ENCODE assay signal across 25 mouse cellular contexts in the genomic region with DNA sequence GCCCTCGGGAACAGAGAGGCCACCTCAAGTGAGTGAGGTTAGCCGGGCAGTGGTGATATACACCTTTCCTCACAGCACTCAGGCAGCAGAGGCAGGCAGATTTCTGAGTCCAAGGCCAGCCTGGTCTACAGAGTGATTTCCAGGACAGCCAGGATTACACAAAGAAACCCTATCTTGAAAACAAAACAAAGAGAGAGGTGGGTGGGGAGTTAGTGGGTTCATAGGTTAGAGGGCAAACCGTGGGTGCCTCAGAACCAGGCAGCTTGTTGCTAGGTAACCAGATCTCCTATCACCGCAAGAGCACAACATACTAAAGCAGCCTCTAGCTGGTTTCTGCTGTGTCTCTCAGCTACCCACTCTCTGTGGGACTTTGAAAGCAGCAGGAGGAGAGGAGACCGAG. TPM values are rescaled to one million over a fixed set of nuclear protein-coding genes. Genes with fewer than 3 reads are reported as not detected.
DNase-seq lines count a peak whose midpoint lies in the region; ATAC-seq and TF ChIP-seq lines count a peak whose summit lies in the region.
"Had no signal": no experiment of that assay in that cellular context is flagged by ENCODE, and none has a peak within 500 bp of the region (broad histone marks: within the 10 kb centered on the region; RNA-seq: fewer than 3 reads in every experiment).

TSS of gene Ccdc42 (plus strand) at position 301 of the 400 bp plus-strand sequence.

- no peak within 1 kb of the TSS for H3K4me3 ChIP-seq in forebrain, embryonic 10.5 days
- H3K4me3 ChIP-seq in forebrain, embryonic 11.5 days (ENCODE audit: low read depth, low read length) = no peak within 1 kb of the TSS
- H3K4me3 ChIP-seq in hindbrain, embryonic 10.5 days = no peak within 1 kb of the TSS
- H3K4me3 ChIP-seq in hindbrain, embryonic 12.5 days = no peak within 1 kb of the TSS
- H3K4me3 ChIP-seq in testis, adult 2 months (ENCODE audit: control insufficient read depth, low read depth, low read length) = peak within 1 kb of the TSS; percentile 92
- H3K4me3 ChIP-seq: embryonic facial prominence, embryonic 12.5 days; embryonic facial prominence, embryonic 15.5 days; erythroblast, embryonic 14.5 days; forebrain, embryonic 12.5 days had no signal

- 70% methylated on average over 5 of the region's 5 CpGs for WGBS in forebrain, embryonic 10.5 days
- 73% methylated on average over 5 of the region's 5 CpGs for WGBS in forebrain, embryonic 11.5 days
- WGBS in hindbrain, embryonic 10.5 days = 60% methylated on average over 5 of the region's 5 CpGs
- 53% methylated on average over 5 of the region's 5 CpGs for WGBS in hindbrain, embryonic 12.5 days

- ATAC-seq in forebrain, embryonic 11.5 days (replicated peaks; ENCODE audit: low FRiP score) = no peak
- ATAC-seq in hindbrain, embryonic 12.5 days (ENCODE audit: low FRiP score) = no peak
- ATAC-seq: forebrain, embryonic 14.5 days; forebrain, embryonic 16.5 days had no signal

- H3K27ac ChIP-seq in forebrain, embryonic 10.5 days = peak within 1 kb of the TSS; percentile 26; the same call in 1 of the 2 replicates
- no peak within 1 kb of the TSS for H3K27ac ChIP-seq in forebrain, embryonic 11.5 days (ENCODE audit: low read depth, low read length)
- H3K27ac ChIP-seq in hindbrain, embryonic 10.5 days = 0 out of 2 replicates have a peak within 1 kb of the TSS, but pooled peaks have one; percentile 18
- H3K27ac ChIP-seq in hindbrain, embryonic 12.5 days = no peak within 1 kb of the TSS
- peak within 1 kb of the TSS; percentile 73 for H3K27ac ChIP-seq in testis, adult 2 months (ENCODE audit: control insufficient read depth, insufficient read depth, low read depth, low read length)
- H3K27ac ChIP-seq: embryonic facial prominence, embryonic 12.5 days; embryonic facial prominence, embryonic 15.5 days; forebrain, embryonic 12.5 days had no signal

- DNase-seq in forebrain, embryonic 10.5 days (ENCODE audit: extremely low spot score, low spot score) = no peak
- DNase-seq in forebrain, embryonic 11.5 days (ENCODE audit: low spot score) = no peak
- no peak for DNase-seq in hindbrain, embryonic 10.5 days (ENCODE audit: low spot score)
- no peak for DNase-seq in testis, postnatal 10 days (ENCODE audit: low spot score)
- peak; percentile 54 for DNase-seq in yolk sac, embryonic 10.5 days (ENCODE audit: low spot score)
- no peak for DNase-seq in right cerebral cortex, postnatal 14 days
- DNase-seq: adrenal gland, adult 2 months; adrenal gland, postnatal 10 days; adrenal gland, postnatal 25 days; cerebellum, adult 11 months; cerebellum, adult 18-20 months; cerebellum, adult 8-10 months; cerebellum, adult 9-11 months; cerebellum, postnatal 14 days; cerebellum, postnatal 36 days; embryo, embryonic 11 days had no signal

- TF ChIP-seq POLR2A in testis, adult 2 months (IDR thresholded peaks at IDR 0.05; ENCODE audit: control insufficient read depth, low read depth, low read length) = peak; percentile 19; the same call in 1 of the 2 replicates

- no peak within 1 kb of the TSS for H3K4me2 ChIP-seq in forebrain, embryonic 11.5 days (ENCODE audit: low read depth, low read length, severe bottlenecking)
- H3K4me2 ChIP-seq in hindbrain, embryonic 12.5 days (replicated peaks) = no peak within 1 kb of the TSS
- H3K4me2 ChIP-seq: embryonic facial prominence, embryonic 12.5 days; embryonic facial prominence, embryonic 15.5 days; forebrain, embryonic 12.5 days had no signal

- peaks cover 29% of the 10 kb centered on the region for H3K4me1 ChIP-seq in forebrain, embryonic 10.5 days
- no peaks in the 10 kb centered on the region for H3K4me1 ChIP-seq in forebrain, embryonic 11.5 days (replicated peaks; ENCODE audit: control insufficient read depth, insufficient read depth, low read length)
- H3K4me1 ChIP-seq in hindbrain, embryonic 10.5 days (replicated peaks) = peaks cover 35% of the 10 kb centered on the region
- H3K4me1 ChIP-seq in hindbrain, embryonic 12.5 days = peaks cover 9% of the 10 kb centered on the region
- H3K4me1 ChIP-seq in testis, adult 2 months (ENCODE audit: control insufficient read depth, insufficient read depth, low read length) = peaks cover 7% of the 10 kb centered on the region

- H3K36me3 ChIP-seq in forebrain, embryonic 10.5 days (replicated peaks) = no peaks in the 10 kb centered on the region
- H3K36me3 ChIP-seq in forebrain, embryonic 11.5 days (ENCODE audit: control insufficient read depth, insufficient read depth, low read length) = no peaks in the 10 kb centered on the region
- H3K36me3 ChIP-seq in hindbrain, embryonic 10.5 days = no peaks in the 10 kb centered on the region
- no peaks in the 10 kb centered on the region for H3K36me3 ChIP-seq in hindbrain, embryonic 12.5 days
- no peaks in the 10 kb centered on the region; the same call in 1 of the 2 replicates for H3K36me3 ChIP-seq in testis, adult 2 months (ENCODE audit: control insufficient read depth, insufficient read depth, low read length)
- H3K36me3 ChIP-seq: embryonic facial prominence, embryonic 12.5 days; embryonic facial prominence, embryonic 15.5 days; forebrain, embryonic 12.5 days had no signal

- no peak within 1 kb of the TSS for H3K9ac ChIP-seq in forebrain, embryonic 11.5 days (ENCODE audit: low read length)
- no peak within 1 kb of the TSS for H3K9ac ChIP-seq in hindbrain, embryonic 12.5 days
- H3K9ac ChIP-seq: embryonic facial prominence, embryonic 12.5 days; embryonic facial prominence, embryonic 15.5 days; forebrain, embryonic 12.5 days had no signal

- H3K27me3 ChIP-seq in forebrain, embryonic 10.5 days (ENCODE audit: poor library complexity, severe bottlenecking) = no peaks in the 10 kb centered on the region
- H3K27me3 ChIP-seq in forebrain, embryonic 11.5 days (ENCODE audit: control insufficient read depth, insufficient read depth, low read length) = no peaks in the 10 kb centered on the region
- H3K27me3 ChIP-seq in hindbrain, embryonic 10.5 days (ENCODE audit: insufficient read depth, poor library complexity, severe bottlenecking) = no peaks in the 10 kb centered on the region
- 0 out of 2 replicates have a peak, but pooled peaks cover 3% of the 10 kb centered on the region for H3K27me3 ChIP-seq in hindbrain, embryonic 12.5 days
- H3K27me3 ChIP-seq in testis, adult 2 months (ENCODE audit: control insufficient read depth, insufficient read depth, low read length) = no peaks in the 10 kb centered on the region
- H3K27me3 ChIP-seq: embryonic facial prominence, embryonic 12.5 days; embryonic facial prominence, embryonic 15.5 days had no signal

- no peak for TF ChIP-seq CTCF in testis, adult 2 months (IDR thresholded peaks at IDR 0.05; ENCODE audit: control insufficient read depth, insufficient read depth, insufficient replicate concordance, low read depth, low read length)

- no peaks in the 10 kb centered on the region for H3K9me3 ChIP-seq in forebrain, embryonic 10.5 days
- no peaks in the 10 kb centered on the region for H3K9me3 ChIP-seq in forebrain, embryonic 11.5 days (ENCODE audit: control insufficient read depth, low read length)
- no peaks in the 10 kb centered on the region for H3K9me3 ChIP-seq in hindbrain, embryonic 10.5 days
- H3K9me3 ChIP-seq in hindbrain, embryonic 12.5 days (replicated peaks) = no peaks in the 10 kb centered on the region
- H3K9me3 ChIP-seq: embryonic facial prominence, embryonic 12.5 days; embryonic facial prominence, embryonic 15.5 days; forebrain, embryonic 12.5 days had no signal

RNA-seq across cellular contexts. Expression of gene Ccdc42, which starts in this region (rescaled TPM):
- polyA plus RNA-seq in forebrain, embryonic 10.5 days (2016; fragmentation: Nextera tagmentation; extraction: Ambion mirVana) = 1.1 and 1.6 TPM in 2 replicates
- 0.51 and 0.87 TPM in 2 replicates for polyA plus RNA-seq in forebrain, embryonic 11.5 days (2014; fragmentation: Nextera tagmentation; extraction: Ambion mirVana)
- 2.5 and 3.1 TPM in 2 replicates for polyA plus RNA-seq in hindbrain, embryonic 10.5 days (2016; fragmentation: Nextera tagmentation; extraction: Ambion mirVana)
- polyA plus RNA-seq in hindbrain, embryonic 12.5 days (2016; fragmentation: Nextera tagmentation; extraction: Ambion mirVana) = 0.66 and 0.99 TPM in 2 replicates
- polyA plus RNA-seq in testis, adult 2 months (2012; rRNA removed) = 79.1 and 87.0 TPM in 2 replicates
- polyA plus RNA-seq: adrenal gland, adult 2 months; C2C12; embryonic facial prominence, embryonic 15.5 days; erythroblast, embryonic 14.5 days had no signal

Comparison
In these comparisons a context has a peak if more than half of its experiments do, and no peak if none do; other contexts are left out.
1. RNA of gene Ccdc42 (polyA plus RNA-seq): 79.1 to 87.0 TPM in testis, adult 2 months; 2.5 to 3.1 TPM in hindbrain, embryonic 10.5 days, 1.1 to 1.6 TPM in forebrain, embryonic 10.5 days, 0.66 to 0.99 TPM in hindbrain, embryonic 12.5 days and 0.51 to 0.87 TPM in forebrain, embryonic 11.5 days; every median in the first group is over 10 times any median in the second.
2. H3K27ac ChIP-seq: peak in forebrain, embryonic 10.5 days (single experiment), hindbrain, embryonic 10.5 days (single experiment) and testis, adult 2 months (single experiment); none in forebrain, embryonic 11.5 days (single experiment) and hindbrain, embryonic 12.5 days (single experiment).